In the genomic region with DNA sequence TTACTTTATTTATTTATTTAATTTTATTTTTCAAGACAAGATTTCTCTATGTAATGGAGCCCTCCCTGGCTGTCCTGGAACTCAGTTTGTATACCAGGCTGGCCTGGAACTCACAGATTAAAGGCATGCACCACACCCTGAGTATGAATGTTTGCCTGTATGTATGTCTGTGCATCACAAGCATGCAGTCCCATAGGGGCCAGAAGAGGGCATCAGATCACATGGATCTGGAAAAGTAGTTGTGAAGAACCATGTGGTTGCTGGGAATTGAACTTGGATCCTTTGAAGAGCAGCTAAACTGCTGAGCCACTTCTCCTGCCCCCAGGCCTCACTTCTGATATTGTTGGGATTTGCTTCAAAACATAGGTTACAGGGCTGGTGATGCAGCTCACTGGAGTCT, we compare ENCODE assay signal across 23 mouse cellular contexts. TPM values are rescaled to one million over a fixed set of nuclear protein-coding genes. Genes with fewer than 3 reads are reported as not detected.
DNase-seq lines count a peak whose midpoint lies in the region; ATAC-seq and TF ChIP-seq lines count a peak whose summit lies in the region.
"Had no signal": no experiment of that assay in that cellular context is flagged by ENCODE, and none has a peak within 500 bp of the region (broad histone marks: within the 10 kb centered on the region; RNA-seq: fewer than 3 reads in every experiment).

No protein-coding gene starts in this region.

- no peak overlapping the region for H3K4me3 ChIP-seq in heart, embryonic 12.5 days
- H3K4me3 ChIP-seq in liver, postnatal 0 days (ENCODE audit: low read depth, low read length), result no peak overlapping the region
- no peak overlapping the region for H3K4me3 ChIP-seq in liver, embryonic 12.5 days
- H3K4me3 ChIP-seq: forebrain, embryonic 13.5 days; limb, embryonic 15.5 days had no signal

- H3K4me1 ChIP-seq in heart, embryonic 12.5 days (replicated peaks), result peaks cover 37% of the 10 kb centered on the region
- peaks cover 11% of the 10 kb centered on the region for H3K4me1 ChIP-seq in liver, postnatal 0 days (ENCODE audit: insufficient read depth)
- H3K4me1 ChIP-seq in liver, embryonic 12.5 days, result peaks cover 24% of the 10 kb centered on the region

- 0 out of 2 replicates have a peak, but pooled peaks cover 4% of the 10 kb centered on the region for H3K9me3 ChIP-seq in heart, embryonic 12.5 days (replicated peaks)
- no peaks in the 10 kb centered on the region for H3K9me3 ChIP-seq in liver, postnatal 0 days (ENCODE audit: low read length)
- no peaks in the 10 kb centered on the region for H3K9me3 ChIP-seq in liver, embryonic 12.5 days (replicated peaks)
- H3K9me3 ChIP-seq: forebrain, embryonic 13.5 days; limb, embryonic 15.5 days had no signal

- H3K27me3 ChIP-seq in heart, embryonic 12.5 days (replicated peaks), result no peaks in the 10 kb centered on the region
- H3K27me3 ChIP-seq in liver, postnatal 0 days (ENCODE audit: insufficient read depth, low read length), result no peaks in the 10 kb centered on the region
- H3K27me3 ChIP-seq in liver, embryonic 12.5 days (replicated peaks), result no peaks in the 10 kb centered on the region
- H3K27me3 ChIP-seq: forebrain, embryonic 13.5 days; limb, embryonic 15.5 days had no signal

- peak; percentile 29 for TF ChIP-seq CTCF in liver, postnatal 0 days (IDR thresholded peaks at IDR 0.05; ENCODE audit: low read depth)

- ATAC-seq in heart, embryonic 12.5 days (ENCODE audit: insufficient number of reproducible peaks, low FRiP score), result no peak
- no peak for ATAC-seq in liver, postnatal 0 days
- ATAC-seq in liver, embryonic 12.5 days, result no peak
- ATAC-seq: forebrain, embryonic 13.5 days; intestine, postnatal 0 days had no signal

- H3K9ac ChIP-seq in heart, embryonic 12.5 days, result no peak overlapping the region
- H3K9ac ChIP-seq in liver, postnatal 0 days (replicated peaks), result no peak overlapping the region
- H3K9ac ChIP-seq in liver, embryonic 12.5 days, result no peak overlapping the region
- H3K9ac ChIP-seq: forebrain, embryonic 13.5 days; hindbrain, embryonic 14.5 days; limb, embryonic 15.5 days had no signal

- no peak for TF ChIP-seq EP300 in liver, postnatal 0 days (IDR thresholded peaks at IDR 0.05; ENCODE audit: low read depth)

- H3K4me2 ChIP-seq in heart, embryonic 12.5 days, result no peak overlapping the region
- no peak overlapping the region for H3K4me2 ChIP-seq in liver, postnatal 0 days (ENCODE audit: low read depth, low read length)
- no peak overlapping the region for H3K4me2 ChIP-seq in liver, embryonic 12.5 days
- H3K4me2 ChIP-seq: forebrain, embryonic 13.5 days; heart, embryonic 11.5 days; hindbrain, embryonic 14.5 days; limb, embryonic 15.5 days had no signal

- H3K27ac ChIP-seq in heart, embryonic 12.5 days (ENCODE audit: poor library complexity, severe bottlenecking), result no peak overlapping the region
- H3K27ac ChIP-seq in liver, postnatal 0 days (ENCODE audit: low read depth), result no peak overlapping the region
- no peak overlapping the region for H3K27ac ChIP-seq in liver, embryonic 12.5 days
- H3K27ac ChIP-seq: forebrain, embryonic 13.5 days; hindbrain, embryonic 14.5 days; limb, embryonic 15.5 days had no signal

- peak; percentile 30 for DNase-seq in heart, adult 11 months
- peak; percentile 10 for DNase-seq in liver, postnatal 0 days
- DNase-seq in 3T3-L1 (ENCODE audit: low read depth, low spot score), result peak; percentile 29
- peak; percentile 62 for DNase-seq in ZHBTc4 (ENCODE audit: low read depth, low spot score)
- DNase-seq in thymus, postnatal 4 days, result no peak
- DNase-seq in cerebellum, adult 9-11 months, result no peak
- DNase-seq: adrenal gland, adult 8-10 months; cerebellum, adult 2 months; cerebellum, postnatal 36 days; gastrocnemius, postnatal 14 days; left cerebral cortex, postnatal 4 days; lung, postnatal 10 days; midbrain, embryonic 14.5 days; right cerebral cortex, adult 18-20 months; spleen, adult 18-20 months; thymus, postnatal 25 days had no signal

- peaks cover 19% of the 10 kb centered on the region for H3K36me3 ChIP-seq in heart, embryonic 12.5 days
- no peaks in the 10 kb centered on the region; the same call in 1 of the 2 replicates for H3K36me3 ChIP-seq in liver, postnatal 0 days (replicated peaks; ENCODE audit: insufficient read depth, low read length)
- peaks cover 27% of the 10 kb centered on the region for H3K36me3 ChIP-seq in liver, embryonic 12.5 days

RNA-seq across cellular contexts. Expression of gene Maml1, which starts 15.1 kb away (rescaled TPM):
- 4.6 and 6.1 TPM in 2 replicates for polyA plus RNA-seq in heart, embryonic 12.5 days (2016; fragmentation: Nextera tagmentation; extraction: Ambion mirVana)
- polyA plus RNA-seq in liver, postnatal 0 days (2015; fragmentation: Nextera tagmentation; extraction: Ambion mirVana), result 1.6 TPM in 2 replicates
- 3.2 and 3.3 TPM in 2 replicates for polyA plus RNA-seq in liver, embryonic 12.5 days (2016; fragmentation: Nextera tagmentation; extraction: Ambion mirVana)

RNA-seq across cellular contexts. Expression of gene Ltc4s, which starts 38.6 kb away (rescaled TPM):
- polyA plus RNA-seq in heart, embryonic 12.5 days (2016; fragmentation: Nextera tagmentation; extraction: Ambion mirVana), result 0.63 and 0.70 TPM in 2 replicates
- polyA plus RNA-seq in liver, postnatal 0 days (2015; fragmentation: Nextera tagmentation; extraction: Ambion mirVana), result 0.68 and 0.89 TPM in 2 replicates
- polyA plus RNA-seq in liver, embryonic 12.5 days (2016; fragmentation: Nextera tagmentation; extraction: Ambion mirVana), result 0.87 and 1.0 TPM in 2 replicates

RNA-seq across cellular contexts. Expression of gene Canx, which starts 48.4 kb away (rescaled TPM):
- 331 and 334 TPM in 2 replicates for polyA plus RNA-seq in heart, embryonic 12.5 days (2016; fragmentation: Nextera tagmentation; extraction: Ambion mirVana)
- 125 and 130 TPM in 2 replicates for polyA plus RNA-seq in liver, postnatal 0 days (2015; fragmentation: Nextera tagmentation; extraction: Ambion mirVana)
- polyA plus RNA-seq in liver, embryonic 12.5 days (2016; fragmentation: Nextera tagmentation; extraction: Ambion mirVana), result 255 and 264 TPM in 2 replicates

Comparison
In these comparisons a context has a peak if more than half of its experiments do, and no peak if none do; other contexts are left out.
1. DNase-seq: peak in heart, adult 11 months (single experiment), liver, postnatal 0 days (single experiment), 3T3-L1 (single experiment) and ZHBTc4 (single experiment); none in thymus, postnatal 4 days (single experiment) and cerebellum, adult 9-11 months (single experiment).